Mouse (Mus musculus) liver, embryonic 13.5 days (tissue): Measurements from ENCODE around the gene Morn3. TPM values are rescaled to one million over a fixed set of nuclear protein-coding genes. Genes with fewer than 3 reads are reported as not detected.
A peak's percentile ranks its signal among the peaks of the same experiment; 100 is the strongest.

ENCODE experiments used
- ATAC-seq: fragments of 200-750 bp; cut with Nextera tagmentation; 2 replicates; pipeline ENCODE4 v1.8.0; 2017; ENCODE audit warnings: low read depth, mild to moderate bottlenecking, moderate number of reproducible peaks, moderate library complexity
- DNase-seq: peaks from one replicate; pipeline ENCODE4 v3.0.0; 2022
- H3K27ac ChIP-seq: fragments of 300-500 bp; sonication (generic); 2 replicates; pipeline ENCODE4 v1.5.1; 2015; ENCODE audit warnings: moderate library complexity, mild to moderate bottlenecking, inconsistent platforms
- H3K27me3 ChIP-seq: fragments of 300-500 bp; sonication (generic); 2 replicates; pipeline ENCODE4 v1.6.1; 2015; ENCODE audit warnings: mild to moderate bottlenecking, inconsistent platforms
- H3K36me3 ChIP-seq: fragments of 300-500 bp; sonication (generic); 2 replicates; pipeline ENCODE4 v1.6.1; 2015; ENCODE audit warnings: mild to moderate bottlenecking, inconsistent platforms
- H3K4me1 ChIP-seq: fragments of 300-500 bp; sonication (generic); replicated peaks from 2 replicates; pipeline ENCODE4 v1.6.1; 2015; ENCODE audit warnings: inconsistent platforms
- H3K4me2 ChIP-seq: fragments of 300-500 bp; sonication (generic); 2 replicates; pipeline ENCODE4 v1.6.1; 2015; ENCODE audit warnings: inconsistent platforms, mild to moderate bottlenecking, moderate library complexity
- H3K4me3 ChIP-seq: fragments of 300-500 bp; sonication (generic); replicated peaks from 2 replicates; pipeline ENCODE4 v1.5.1; 2015; ENCODE audit warnings: mild to moderate bottlenecking, inconsistent platforms
- H3K9ac ChIP-seq: fragments of 300-500 bp; sonication (generic); 2 replicates; pipeline ENCODE4 v1.6.1; 2015; ENCODE audit warnings: mild to moderate bottlenecking, inconsistent platforms
- H3K9me3 ChIP-seq: fragments of 300-500 bp; sonication (generic); replicated peaks from 2 replicates; pipeline ENCODE4 v1.6.1; 2016; ENCODE audit warnings: inconsistent platforms
- WGBS: fragments of 180-500 bp; shearing (Covaris S2); methylation state at CpG from one replicate; pipeline ENCODE4 v1.1.7; 2015; ENCODE audit not compliant: insufficient replicate concordance; 5-methylcytosine and 5-hydroxymethylcytosine counted together
- polyA plus RNA-seq: library from polyadenylated mRNA; unstranded; fragments of >200 nt; fragmentation: Nextera tagmentation; extraction: Ambion mirVana; gene quantifications from 2 replicates; pipeline ENCODE4 v1.2.1, GENCODE M21; 2015

Morn3 gene
- polyA plus RNA-seq, 1 experiment from 2014 or later = not detected

GRCm38 (mm10) chr5:123038115-123038514, 8.7 kb downstream of the Morn3 start:
- no peak overlapping the region for H3K27ac ChIP-seq
- H3K36me3 ChIP-seq = no peaks in the 10 kb centered on the region
- 0 out of 2 replicates have a peak overlapping the region, but pooled peaks have one; percentile 76 for H3K4me2 ChIP-seq
- WGBS = 46% methylated on average over 5 of the region's 5 CpGs
- no peak overlapping the region for H3K9ac ChIP-seq
- no peaks in the 10 kb centered on the region for H3K27me3 ChIP-seq
- H3K4me3 ChIP-seq = no peak overlapping the region
- DNase-seq = no peak
- H3K9me3 ChIP-seq = no peaks in the 10 kb centered on the region
- peaks cover 53% of the 10 kb centered on the region for H3K4me1 ChIP-seq
- no peak for ATAC-seq

DNA sequence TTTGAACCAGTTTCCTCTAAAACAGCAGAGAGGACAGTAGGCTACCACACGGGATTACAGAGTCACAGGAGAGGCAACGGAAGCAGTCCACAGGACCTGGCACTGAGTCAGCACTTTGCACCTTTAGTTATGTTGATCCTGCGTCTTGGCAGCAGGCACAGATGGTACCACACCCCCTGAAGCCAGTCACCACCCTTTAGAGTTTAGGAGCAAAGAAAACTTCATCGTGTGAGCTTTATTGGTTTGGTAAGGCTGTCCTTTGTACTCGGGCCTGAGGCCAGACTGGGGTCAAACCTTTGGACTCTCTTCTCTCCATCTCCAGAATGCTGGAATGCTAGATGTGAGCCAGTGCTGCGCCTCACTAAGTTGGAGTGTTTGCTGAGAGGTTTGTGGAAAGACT, 11.3 kb downstream of the Morn3 start:
- no peaks in the 10 kb centered on the region for H3K9me3 ChIP-seq
- no peak for DNase-seq
- no peak overlapping the region for H3K4me3 ChIP-seq
- H3K27ac ChIP-seq = peak overlapping the region; percentile 72
- H3K27me3 ChIP-seq = no peaks in the 10 kb centered on the region
- peak overlapping the region; percentile 23 for H3K4me2 ChIP-seq
- H3K4me1 ChIP-seq = peaks cover 43% of the 10 kb centered on the region
- WGBS = 29% methylated on average over 6 of the region's 6 CpGs
- peak; percentile 72 for ATAC-seq
- peak overlapping the region; percentile 26; the same call in 1 of the 2 replicates for H3K9ac ChIP-seq
- H3K36me3 ChIP-seq = peaks cover 4% of the 10 kb centered on the region

- DNase-seq (no peak), ATAC-seq (peak; percentile 64)
- 84% methylated on average over 4 of the region's 4 CpGs for WGBS
- Histone ChIP-seq H3K4me3 (no peak overlapping the region), H3K4me1 (peaks cover 38% of the 10 kb centered on the region), H3K36me3 (peaks cover 8% of the 10 kb centered on the region), H3K27ac (peak overlapping the region; percentile 72), H3K9ac (peak overlapping the region; percentile 26; the same call in 1 of the 2 replicates), H3K4me2 (peak overlapping the region; percentile 23), H3K9me3 (no peaks in the 10 kb centered on the region), H3K27me3 (no peaks in the 10 kb centered on the region)
Observed at GRCm38 (mm10) chr5:123035089-123035488, 11.7 kb downstream of the Morn3 start.

DNA sequence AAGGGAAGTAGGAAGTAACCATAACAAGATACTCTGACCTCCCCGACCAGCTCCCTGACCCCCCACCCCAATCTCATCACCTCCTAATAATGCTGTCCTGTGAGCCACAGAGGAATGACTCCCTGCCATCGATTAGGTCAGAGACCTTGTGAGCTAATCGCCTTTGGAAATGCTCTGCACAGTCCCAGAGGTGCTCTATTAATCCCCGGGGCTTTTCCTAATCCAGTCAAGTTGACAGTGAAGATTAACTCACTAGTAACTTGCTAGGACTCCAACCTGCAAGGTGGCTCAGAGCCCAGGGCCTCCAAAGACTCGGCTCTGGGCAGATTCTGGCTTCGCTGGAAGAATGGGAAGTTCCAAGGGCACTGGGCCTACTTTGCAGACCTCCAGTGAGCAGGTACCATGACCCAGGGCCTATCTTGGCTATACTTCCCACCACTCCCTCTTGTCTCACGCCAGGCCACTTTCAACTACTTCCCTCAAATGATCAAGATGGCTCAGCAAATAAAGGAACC, 13.1 kb downstream of the Morn3 start:
- WGBS = 57% methylated on average over 7 of the region's 7 CpGs
- DNase-seq = no peak
- no peak overlapping the region for H3K4me3 ChIP-seq
- no peak for ATAC-seq
- H3K36me3 ChIP-seq = peaks cover 20% of the 10 kb centered on the region
- H3K27ac ChIP-seq = no peak overlapping the region
- H3K9ac ChIP-seq = no peak overlapping the region
- H3K4me2 ChIP-seq = no peak overlapping the region
- H3K9me3 ChIP-seq = no peaks in the 10 kb centered on the region
- no peaks in the 10 kb centered on the region for H3K27me3 ChIP-seq
- H3K4me1 ChIP-seq = peaks cover 27% of the 10 kb centered on the region

- no peak overlapping the region for H3K4me3 ChIP-seq
- no peaks in the 10 kb centered on the region for H3K27me3 ChIP-seq
- no peak overlapping the region for H3K4me2 ChIP-seq
- H3K27ac ChIP-seq = no peak overlapping the region
- DNase-seq = no peak
- no peak for ATAC-seq
- H3K9ac ChIP-seq = no peak overlapping the region
- H3K4me1 ChIP-seq = peaks cover 30% of the 10 kb centered on the region
- WGBS = 80% methylated on average over 3 of the region's 3 CpGs
- H3K9me3 ChIP-seq = no peaks in the 10 kb centered on the region
- peaks cover 20% of the 10 kb centered on the region for H3K36me3 ChIP-seq
Observed at GRCm38 (mm10) chr5:123031312-123031711, 15.5 kb downstream of the Morn3 start.

DNA sequence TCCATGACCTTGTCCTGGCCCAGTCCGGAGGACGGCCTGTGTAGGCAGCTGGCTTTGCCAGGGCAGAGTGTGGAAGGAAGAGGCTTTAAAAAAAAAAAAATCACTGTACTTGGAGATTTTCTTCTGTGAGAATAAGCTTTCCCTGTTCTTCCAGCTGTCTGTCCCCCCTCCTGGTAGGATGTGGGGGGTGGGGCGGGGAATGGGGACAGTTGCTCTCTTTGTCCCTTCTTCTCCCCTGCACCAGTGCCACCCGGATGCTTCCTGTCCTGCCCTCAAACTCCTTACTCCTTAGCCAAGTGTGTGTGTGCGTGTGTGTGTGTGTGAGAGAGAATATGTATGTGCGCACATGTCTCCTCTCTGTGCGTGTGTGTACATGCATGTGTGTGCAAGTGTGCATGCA, 17.1 kb downstream of the Morn3 start:
- no peak overlapping the region for H3K4me2 ChIP-seq

GRCm38 (mm10) chr5:123027436-123027835, 19.4 kb downstream of the Morn3 start:
- Histone ChIP-seq H3K9ac (peak overlapping the region; percentile 13; the same call in 1 of the 2 replicates), H3K27me3 (no peaks in the 10 kb centered on the region), H3K9me3 (no peaks in the 10 kb centered on the region), H3K4me3 (no peak overlapping the region), H3K36me3 (peaks cover 20% of the 10 kb centered on the region), H3K4me2 (no peak overlapping the region), H3K4me1 (peaks cover 25% of the 10 kb centered on the region), H3K27ac (no peak overlapping the region)
- ATAC-seq (no peak), DNase-seq (no peak)
- WGBS = 56% methylated on average over 6 of the region's 6 CpGs

More for the DNA sequence above, 17.1 kb downstream of the Morn3 start:
- Histone ChIP-seq H3K27me3 (no peaks in the 10 kb centered on the region), H3K9me3 (no peaks in the 10 kb centered on the region), H3K4me3 (no peak overlapping the region), H3K9ac (no peak overlapping the region), H3K4me1 (peaks cover 20% of the 10 kb centered on the region), H3K36me3 (peaks cover 20% of the 10 kb centered on the region), H3K27ac (no peak overlapping the region)
- WGBS = 81% methylated on average over 7 of the region's 7 CpGs
- DNase-seq (no peak), ATAC-seq (no peak)

DNA sequence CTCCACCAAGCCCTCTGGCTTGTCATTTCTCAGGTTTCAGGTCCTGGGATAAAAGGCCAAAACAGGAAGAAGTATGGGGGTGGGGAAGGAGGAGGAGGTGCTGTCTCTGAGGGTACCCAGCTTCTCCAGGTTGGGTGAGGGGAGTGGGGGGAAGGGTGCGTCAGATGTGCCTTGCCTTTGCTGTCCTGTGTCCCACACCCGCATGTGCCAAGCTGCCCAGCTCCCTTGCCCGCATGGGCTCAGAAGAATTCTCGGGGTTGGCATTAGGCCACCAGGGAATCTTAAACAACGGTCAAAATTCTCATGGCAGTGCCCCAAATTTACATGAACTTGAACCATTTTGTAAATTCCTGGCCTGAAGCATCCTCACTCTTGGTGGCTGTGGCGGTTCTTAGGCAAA, 20.4 kb downstream of the Morn3 start:
- Histone ChIP-seq H3K27me3 (no peaks in the 10 kb centered on the region), H3K4me2 (no peak overlapping the region), H3K9ac (no peak overlapping the region), H3K27ac (peak overlapping the region; percentile 22; the same call in 1 of the 2 replicates), H3K36me3 (peaks cover 16% of the 10 kb centered on the region), H3K4me3 (no peak overlapping the region), H3K9me3 (no peaks in the 10 kb centered on the region), H3K4me1 (peaks cover 25% of the 10 kb centered on the region)
- no peak for ATAC-seq
- DNase-seq = no peak
- 75% methylated on average over 6 of the region's 6 CpGs for WGBS

GRCm38 (mm10) chr5:123024965-123025573, 21.7 kb downstream of the Morn3 start:
- peak; percentile 21; the same call in 1 of the 2 replicates for ATAC-seq
- no peak overlapping the region for H3K4me2 ChIP-seq
- 27% methylated on average over 9 of the region's 9 CpGs for WGBS
- H3K9me3 ChIP-seq = no peaks in the 10 kb centered on the region
- peak overlapping the region; percentile 66 for H3K27ac ChIP-seq
- peaks cover 31% of the 10 kb centered on the region for H3K4me1 ChIP-seq
- no peaks in the 10 kb centered on the region for H3K27me3 ChIP-seq
- no peak for DNase-seq
- H3K4me3 ChIP-seq = no peak overlapping the region
- H3K36me3 ChIP-seq = peaks cover 11% of the 10 kb centered on the region
- H3K9ac ChIP-seq = no peak overlapping the region

DNA sequence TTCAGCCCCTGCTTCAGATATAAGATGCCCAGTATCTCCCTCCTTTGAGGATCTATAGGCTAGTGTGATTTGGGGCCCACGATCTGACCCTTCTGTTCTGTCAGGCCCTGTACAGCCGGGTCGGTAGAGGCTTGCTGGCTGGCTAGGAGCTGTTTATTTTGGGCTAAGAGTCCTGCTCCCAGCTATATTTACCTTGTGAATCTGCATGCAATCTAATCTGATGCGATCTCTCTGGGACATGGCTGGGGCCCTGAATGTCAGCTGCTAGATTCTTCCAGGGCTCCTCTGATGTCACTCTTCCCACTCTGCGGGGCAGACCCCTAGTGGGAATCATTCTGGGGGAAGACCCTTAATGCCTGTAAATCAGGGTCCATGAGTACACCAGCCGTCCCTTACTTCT, 22.5 kb downstream of the Morn3 start:
- DNase-seq = no peak
- Histone ChIP-seq H3K4me1 (peaks cover 38% of the 10 kb centered on the region), H3K4me3 (no peak overlapping the region), H3K36me3 (peaks cover 4% of the 10 kb centered on the region), H3K27me3 (no peaks in the 10 kb centered on the region), H3K4me2 (no peak overlapping the region), H3K27ac (peak overlapping the region; percentile 47), H3K9ac (no peak overlapping the region), H3K9me3 (no peaks in the 10 kb centered on the region)
- no peak for ATAC-seq
- WGBS = 70% methylated on average over 6 of the region's 6 CpGs

GRCm38 (mm10) chr5:123023049-123023448, 23.8 kb downstream of the Morn3 start:
- peaks cover 51% of the 10 kb centered on the region for H3K4me1 ChIP-seq
- DNase-seq (no peak), ATAC-seq (no peak)
- WGBS = 61% methylated on average over 6 of the region's 6 CpGs
- no peak overlapping the region for H3K4me3 ChIP-seq
- H3K4me2 ChIP-seq = no peak overlapping the region
- no peaks in the 10 kb centered on the region for H3K36me3 ChIP-seq
- no peak overlapping the region for H3K27ac ChIP-seq
- H3K9ac ChIP-seq = no peak overlapping the region
- no peaks in the 10 kb centered on the region for H3K27me3 ChIP-seq
- H3K9me3 ChIP-seq = no peaks in the 10 kb centered on the region

- Histone ChIP-seq H3K4me2 (no peak overlapping the region), H3K27ac (no peak overlapping the region), H3K9me3 (no peaks in the 10 kb centered on the region), H3K4me3 (no peak overlapping the region), H3K4me1 (peaks cover 55% of the 10 kb centered on the region), H3K36me3 (no peaks in the 10 kb centered on the region), H3K9ac (no peak overlapping the region), H3K27me3 (no peaks in the 10 kb centered on the region)
- DNase-seq = no peak
- no peak for ATAC-seq
- 69% methylated on average over 7 of the region's 7 CpGs for WGBS
Observed at GRCm38 (mm10) chr5:123021438-123021837, 25.4 kb downstream of the Morn3 start.
